Mouse (Mus musculus) T-cell, adult 2 months (primary cell): ENCODE data around the gene Mtmr1.
A peak's percentile ranks its signal among the peaks of the same experiment; 100 is the strongest.
"Not testable (repeated sequence)": the region's sequence is repeated elsewhere in the genome, so short reads cannot be mapped to it uniquely, and the experiment has no call there.

Experiments
- DNase-seq: peaks from one replicate; pipeline ENCODE4 v3.0.0; 2022; ENCODE audit warnings: low spot score

Gene Mtmr1

GRCm38 (mm10) chrX:71364554-71364991 is at the start of gene Mtmr1:
Gene Mtmr1 (plus strand): TSS chrX:71364760.
- DNase-seq, result peak; percentile 74

DNA sequence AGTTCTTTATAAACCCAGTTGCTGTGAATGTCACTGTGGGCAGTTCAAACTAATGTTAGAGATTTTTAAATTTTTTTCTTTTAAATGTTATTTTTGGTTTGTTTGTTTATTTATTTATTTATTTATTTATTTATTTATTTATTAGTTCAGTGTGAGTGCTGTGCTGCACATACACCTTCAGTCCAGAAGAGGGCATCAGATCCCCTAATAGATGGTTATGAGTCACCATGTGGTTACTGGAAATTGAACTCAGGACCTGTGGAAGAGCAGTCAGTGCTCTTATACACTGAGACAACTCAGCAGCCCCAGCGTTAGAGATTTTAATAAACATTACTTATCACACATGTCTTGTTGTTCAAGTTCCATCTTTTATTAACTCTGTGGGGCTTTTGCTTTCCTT is 12.5 kb upstream of the Mtmr1 start:
- DNase-seq, result peak; percentile 12

DNA sequence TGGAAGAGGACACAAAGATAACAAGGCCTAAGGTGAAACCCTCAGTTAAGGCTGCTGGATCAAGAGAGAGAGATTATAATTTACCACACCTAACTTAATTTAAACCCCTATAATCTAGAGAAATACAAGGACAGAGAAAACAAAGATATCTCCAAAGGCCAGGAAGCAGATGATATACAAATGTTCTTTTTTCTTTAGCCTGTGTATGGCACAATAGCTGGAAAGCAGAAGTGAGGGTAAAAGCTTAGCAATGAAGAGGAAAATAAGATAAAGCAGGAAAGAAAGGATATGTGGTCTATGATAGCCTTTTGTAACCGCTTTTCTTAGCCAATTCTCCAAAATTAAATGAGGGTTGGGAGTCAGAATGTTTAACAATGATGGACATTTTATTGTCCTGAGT is 9.2 kb upstream of the Mtmr1 start:
- DNase-seq, result no peak

DNA sequence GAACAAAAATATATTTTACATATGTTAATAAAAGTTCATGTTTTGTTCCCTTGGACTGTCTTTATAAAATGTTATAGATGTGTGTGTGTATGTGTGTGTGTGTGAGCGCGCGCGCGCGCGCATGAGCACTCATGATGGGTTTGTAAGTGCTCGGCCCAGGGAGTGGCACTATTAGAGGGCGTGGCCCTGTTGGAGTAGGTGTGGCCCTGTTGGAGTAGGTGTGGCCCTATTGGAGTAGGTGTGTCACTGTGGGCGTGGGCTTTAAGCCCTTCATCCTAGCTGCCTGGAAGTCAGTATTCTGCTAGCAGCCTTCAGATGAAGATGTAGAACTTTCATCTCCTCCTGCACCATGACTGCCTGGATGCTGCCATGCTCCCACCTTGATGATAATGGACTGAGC is 2.8 kb upstream of the Mtmr1 start:
- not testable (repeated sequence) for DNase-seq

- DNase-seq, result no peak
These were observed 498 bp upstream of the Mtmr1 start for GRCm38 (mm10) chrX:71364062-71364461.

DNA sequence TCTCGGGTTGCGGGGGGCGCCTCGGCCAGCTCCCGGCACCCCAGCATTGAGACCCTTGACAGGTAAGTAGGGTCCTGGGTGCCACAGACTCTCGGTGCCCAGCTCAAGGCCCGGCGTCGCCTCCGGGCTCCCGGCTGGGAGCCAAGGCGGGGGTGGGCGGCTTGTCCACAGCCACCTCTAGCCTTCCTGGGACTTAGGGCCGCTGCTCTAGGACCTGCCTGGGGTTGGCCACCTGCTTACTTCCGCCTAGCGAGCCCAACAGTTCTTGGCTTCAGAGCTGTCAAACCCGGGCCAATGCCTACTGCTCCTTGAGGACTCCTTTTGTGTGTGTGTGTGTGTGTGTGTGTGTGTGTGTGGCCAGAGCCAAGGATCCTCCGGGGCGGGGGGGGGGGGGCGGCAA is 451 bp downstream of the Mtmr1 start:
- DNase-seq, result peak; percentile 12

DNA sequence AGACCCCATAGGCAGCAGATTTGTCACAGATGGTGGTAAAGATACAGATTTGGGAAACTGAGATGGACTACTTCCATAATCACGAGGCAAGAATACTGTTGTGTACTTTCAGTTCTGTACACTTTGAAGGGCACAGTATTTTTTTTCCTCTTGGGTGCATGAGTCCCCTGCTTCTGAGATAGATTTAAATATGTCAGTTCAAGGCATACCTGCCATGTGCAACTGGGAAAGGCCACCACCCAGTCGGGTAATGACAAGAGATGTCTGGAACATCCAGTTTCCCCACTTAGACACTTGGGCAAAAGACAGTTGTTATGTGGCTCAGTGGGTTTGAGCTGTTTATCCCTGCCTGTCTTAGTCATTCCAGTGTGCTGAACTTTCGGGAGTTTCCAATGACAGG is 950 bp downstream of the Mtmr1 start:
- DNase-seq, result no peak

DNA sequence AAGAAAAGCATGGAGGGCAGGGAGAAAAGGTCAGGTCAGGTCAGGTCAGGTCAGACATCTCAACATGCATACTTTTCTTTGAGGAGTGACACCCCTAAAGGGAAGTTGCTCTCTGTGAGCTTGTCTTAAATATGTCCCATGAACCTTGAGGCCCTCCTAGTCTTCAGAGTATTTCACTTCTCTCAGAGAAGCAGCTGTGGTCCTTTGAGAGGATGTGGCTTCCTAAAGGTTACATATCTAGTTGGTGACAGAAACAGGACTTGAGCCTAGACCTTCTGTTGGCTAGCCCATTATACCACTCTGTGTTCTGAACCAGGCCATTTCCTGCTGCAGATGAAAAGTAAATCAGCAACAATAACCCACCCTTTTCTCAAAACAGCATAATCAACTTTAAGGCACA is 2.4 kb downstream of the Mtmr1 start:
- DNase-seq, result peak; percentile 23

- no peak for DNase-seq
These were observed 12.2 kb downstream of the Mtmr1 start for GRCm38 (mm10) chrX:71376781-71377180.

DNA sequence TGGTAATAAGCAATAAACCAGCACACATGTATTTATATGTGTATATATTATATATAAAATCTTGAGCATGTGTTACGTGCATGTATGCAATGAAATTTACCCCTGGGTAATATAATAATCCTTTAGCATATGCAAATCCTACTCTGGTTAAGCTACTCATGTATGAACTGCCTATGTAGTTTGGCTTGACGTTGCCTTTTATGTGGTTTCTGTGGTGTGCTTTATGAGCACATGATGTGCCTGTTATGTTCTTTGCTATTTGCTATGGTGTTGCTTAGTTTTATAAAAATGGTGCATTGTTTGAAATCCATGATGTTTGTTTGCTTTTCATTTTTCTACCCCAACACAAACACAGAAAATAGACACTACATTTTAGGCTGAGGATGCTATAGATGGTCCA is 13.9 kb downstream of the Mtmr1 start:
- DNase-seq, result peak; percentile 75

GRCm38 (mm10) chrX:71381571-71381970 is 17.0 kb downstream of the Mtmr1 start:
- peak; percentile 36 for DNase-seq

GRCm38 (mm10) chrX:71396326-71396725 is 31.8 kb downstream of the Mtmr1 start:
- no peak for DNase-seq

GRCm38 (mm10) chrX:71406290-71406689 is 41.7 kb downstream of the Mtmr1 start:
- DNase-seq, result no peak

DNA sequence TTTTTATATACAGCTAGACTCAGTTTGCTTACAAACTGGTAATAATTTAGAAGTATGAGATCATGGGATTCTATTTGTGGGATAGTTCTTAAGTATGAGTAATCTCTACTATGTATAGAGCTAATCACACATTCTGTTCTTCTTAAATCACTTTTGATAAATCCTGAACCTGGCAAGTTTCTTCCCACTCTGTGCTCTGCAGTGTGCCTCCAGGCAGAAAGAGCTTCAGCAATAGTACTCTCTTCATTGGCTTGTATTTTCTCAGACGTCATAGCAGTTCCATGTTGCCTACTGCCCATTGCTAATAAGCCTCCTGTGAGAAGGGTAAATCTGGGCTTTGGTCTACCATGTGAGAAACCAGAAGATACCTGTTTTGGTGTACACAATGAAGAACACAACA is 43.8 kb downstream of the Mtmr1 start:
- no peak for DNase-seq

GRCm38 (mm10) chrX:71412776-71413175 is 48.2 kb downstream of the Mtmr1 start:
- DNase-seq, result no peak

DNA sequence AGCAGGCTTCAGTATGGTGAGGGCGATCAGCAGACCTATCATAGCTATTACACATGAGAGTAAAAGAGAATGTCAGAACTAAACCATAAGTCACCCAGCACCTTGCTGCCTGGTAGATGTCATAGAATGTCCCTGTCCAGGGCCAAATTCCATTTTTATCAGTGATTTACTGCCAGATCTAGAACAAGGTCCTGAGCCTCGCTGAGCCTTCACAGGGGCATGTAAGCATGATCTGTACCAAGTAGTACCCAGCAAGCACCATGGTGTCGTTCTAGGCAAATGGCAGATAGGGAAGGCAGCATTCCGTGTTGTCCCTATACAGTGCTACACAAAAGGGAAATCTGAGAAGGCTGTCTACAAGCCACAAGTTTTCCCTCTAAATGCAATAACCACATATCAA is 49.1 kb downstream of the Mtmr1 start:
- no peak for DNase-seq

GRCm38 (mm10) chrX:71424852-71425251 is 60.3 kb downstream of the Mtmr1 start:
- DNase-seq, result no peak

GRCm38 (mm10) chrX:71425746-71426519 is 61.4 kb downstream of the Mtmr1 start:
- DNase-seq, result peak; percentile 56

- DNase-seq, result no peak
These were observed 62.9 kb downstream of the Mtmr1 start for GRCm38 (mm10) chrX:71427491-71427890.

DNA sequence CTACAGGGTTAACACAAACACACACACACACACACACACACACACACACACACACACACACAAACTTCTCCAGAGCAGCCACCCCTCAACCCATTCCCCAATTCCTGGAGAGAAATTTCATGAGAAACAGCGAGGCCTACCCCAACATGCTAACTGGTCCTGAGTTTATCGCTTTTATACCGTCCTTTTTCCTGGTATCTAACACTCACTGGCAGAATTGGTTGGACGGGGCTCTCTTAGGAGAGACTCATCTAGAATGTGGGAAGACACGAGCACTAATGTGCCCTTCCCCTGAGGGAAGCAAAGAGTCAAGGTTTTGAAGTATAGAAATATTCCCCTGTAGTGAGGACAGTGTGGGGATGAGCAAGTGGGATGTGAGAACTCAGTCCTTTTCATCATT is 66.3 kb downstream of the Mtmr1 start:
- DNase-seq, result no peak

- DNase-seq, result no peak
These were observed 69.9 kb downstream of the Mtmr1 start for GRCm38 (mm10) chrX:71434448-71434847.

- DNase-seq, result no peak
These were observed 70.3 kb downstream of the Mtmr1 start for GRCm38 (mm10) chrX:71434860-71435259.

DNA sequence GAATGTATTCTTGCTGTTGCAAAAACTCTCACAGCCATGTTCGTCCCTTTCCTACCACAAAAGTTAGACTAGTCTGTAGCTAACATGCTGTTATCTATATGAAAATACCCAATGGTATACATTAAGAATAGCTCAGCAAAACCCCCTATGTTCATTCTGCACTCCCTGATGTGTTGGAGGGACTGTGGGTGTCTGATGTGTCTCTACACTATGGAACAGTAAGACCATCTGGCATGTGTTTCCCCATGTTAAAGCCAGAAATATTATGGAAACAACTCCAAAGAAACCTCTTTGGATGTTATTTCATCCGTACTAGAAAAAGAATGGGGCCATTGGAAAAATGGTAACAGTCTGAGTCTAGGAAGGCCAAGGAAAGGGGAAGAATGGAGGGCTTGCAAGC is 71.0 kb downstream of the Mtmr1 start:
- no peak for DNase-seq

GRCm38 (mm10) chrX:71439473-71439872 is 74.9 kb downstream of the Mtmr1 start:
- DNase-seq, result no peak
